Mouse (Mus musculus) gastrocnemius, postnatal 4 days (tissue): Measurements from ENCODE around the gene Ssu72. TPM values are rescaled to one million over a fixed set of nuclear protein-coding genes. Genes with fewer than 3 reads are reported as not detected.

Experiments
- DNase-seq, 2 experiments: peaks; one replicate each; pipeline ENCODE4 v3.0.0; 2021 to 2022; ENCODE audit warnings: low spot score in 2 of 2, mixed read lengths in 2 of 2
- total RNA-seq, 2 experiments: library from RNA; stranded (reverse); gene quantifications; 2 replicates each; pipeline ENCODE4 v1.2.3; 2021

The Ssu72 gene
- total RNA-seq, 2 experiments from 2014 or later, result 61.5 to 63.0 TPM

DNA sequence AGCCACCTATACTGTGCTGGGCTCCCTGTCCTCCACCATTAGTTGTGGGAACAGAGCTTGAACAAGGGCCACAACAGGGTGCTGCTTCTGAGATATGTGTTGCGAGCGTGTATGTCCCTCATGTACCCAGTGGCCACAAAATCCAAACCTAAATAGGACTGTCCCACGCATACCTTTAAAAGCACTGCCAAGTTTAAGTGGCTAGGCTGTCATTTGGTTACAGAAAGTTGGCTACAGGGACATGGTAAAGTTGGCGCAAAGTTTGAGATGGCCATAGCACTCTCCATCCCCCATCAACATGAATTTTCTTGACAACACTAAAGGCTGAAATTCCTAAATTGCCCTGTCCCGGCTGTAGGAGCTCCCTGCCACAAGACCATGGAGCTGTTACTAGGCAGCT, 40.5 kb downstream of the Ssu72 start:
- no peak for DNase-seq

DNA sequence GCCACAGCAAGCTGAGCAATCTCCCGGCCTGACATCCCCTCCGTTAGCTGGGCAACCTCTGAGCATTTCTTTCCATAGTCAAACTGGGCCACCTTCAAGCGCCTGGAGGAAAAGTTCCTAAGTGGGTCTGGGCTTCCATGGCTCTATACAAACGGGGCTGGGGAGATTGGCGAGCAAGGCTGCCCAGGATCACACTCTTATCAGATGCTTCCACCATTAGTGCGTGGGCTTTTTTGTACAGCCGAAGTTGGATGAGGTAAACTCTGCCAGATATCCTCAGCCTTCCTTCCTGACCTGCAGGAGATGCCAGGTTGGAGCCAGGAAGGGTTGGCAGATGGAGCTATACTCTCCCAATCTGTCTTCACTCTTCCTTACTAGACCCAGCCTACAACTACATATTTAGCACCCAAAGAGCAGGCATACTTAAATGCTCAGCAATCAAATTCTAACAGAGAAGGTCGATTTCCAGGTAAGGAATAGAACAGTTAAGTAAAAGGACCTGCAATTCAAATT, 41.5 kb downstream of the Ssu72 start:
- DNase-seq, result no peak

DNA sequence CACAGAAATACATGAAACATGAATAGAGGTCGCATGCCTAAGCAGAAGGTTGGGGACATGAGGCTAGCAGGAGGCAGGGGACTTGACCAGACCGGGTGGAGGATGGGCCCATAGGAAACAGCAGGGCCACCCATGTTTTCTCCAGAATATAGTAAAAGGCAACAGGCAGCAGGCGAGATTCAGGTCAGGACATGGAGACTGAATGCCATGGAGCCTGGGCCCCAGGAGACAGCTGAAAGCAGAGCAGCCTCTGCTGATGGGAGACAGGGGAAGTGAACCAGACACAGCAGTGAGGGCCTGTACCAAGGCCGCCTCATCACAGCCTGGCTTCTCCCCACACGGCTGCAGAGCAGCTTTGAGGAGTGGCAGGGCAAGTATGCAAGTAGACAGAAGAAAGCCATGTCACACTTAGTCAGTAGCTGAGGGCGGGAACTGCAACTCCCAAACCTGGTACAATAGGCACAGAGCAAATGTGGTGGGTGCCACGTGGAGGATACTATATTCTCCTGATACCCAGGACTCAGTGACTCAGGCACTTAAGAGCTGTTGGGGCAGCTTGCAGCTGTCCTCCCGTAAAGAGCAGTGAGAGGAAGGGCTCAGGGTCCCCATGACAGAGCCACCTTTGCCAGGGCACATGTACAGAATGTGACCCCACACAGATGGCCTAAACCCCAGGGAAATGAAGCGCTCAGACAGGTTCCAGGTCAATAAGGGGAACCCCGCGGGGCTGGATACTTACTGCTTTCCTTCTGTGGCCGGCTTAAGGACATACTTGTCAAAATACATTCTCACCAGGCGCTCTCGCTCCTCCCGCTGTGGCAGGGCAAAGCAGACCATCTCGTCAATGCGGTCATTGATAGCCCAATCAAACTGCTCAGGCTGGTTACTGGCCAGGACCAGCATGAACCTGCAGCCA, 42.2 kb downstream of the Ssu72 start:
- no peak for DNase-seq

DNA sequence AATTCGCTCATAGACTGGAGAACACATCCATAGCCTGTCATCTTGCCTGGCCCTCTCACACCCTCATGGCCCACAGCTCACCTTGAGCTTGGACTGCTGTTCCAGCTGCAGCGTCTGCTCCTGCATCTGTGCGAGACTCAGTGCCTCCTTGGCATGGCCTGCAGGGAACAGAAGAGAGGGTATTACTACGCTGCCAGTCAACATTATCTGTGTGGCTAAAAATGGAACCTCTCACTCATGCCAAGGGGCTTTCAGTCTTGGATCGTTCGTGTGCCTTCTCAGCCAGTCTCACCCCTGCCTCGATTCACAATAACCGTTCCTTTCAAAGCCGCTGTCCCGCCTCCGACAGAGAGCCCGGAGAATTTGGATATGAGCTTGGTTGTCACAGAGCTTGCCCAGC, 52.4 kb downstream of the Ssu72 start:
- DNase-seq, result no peak

DNA sequence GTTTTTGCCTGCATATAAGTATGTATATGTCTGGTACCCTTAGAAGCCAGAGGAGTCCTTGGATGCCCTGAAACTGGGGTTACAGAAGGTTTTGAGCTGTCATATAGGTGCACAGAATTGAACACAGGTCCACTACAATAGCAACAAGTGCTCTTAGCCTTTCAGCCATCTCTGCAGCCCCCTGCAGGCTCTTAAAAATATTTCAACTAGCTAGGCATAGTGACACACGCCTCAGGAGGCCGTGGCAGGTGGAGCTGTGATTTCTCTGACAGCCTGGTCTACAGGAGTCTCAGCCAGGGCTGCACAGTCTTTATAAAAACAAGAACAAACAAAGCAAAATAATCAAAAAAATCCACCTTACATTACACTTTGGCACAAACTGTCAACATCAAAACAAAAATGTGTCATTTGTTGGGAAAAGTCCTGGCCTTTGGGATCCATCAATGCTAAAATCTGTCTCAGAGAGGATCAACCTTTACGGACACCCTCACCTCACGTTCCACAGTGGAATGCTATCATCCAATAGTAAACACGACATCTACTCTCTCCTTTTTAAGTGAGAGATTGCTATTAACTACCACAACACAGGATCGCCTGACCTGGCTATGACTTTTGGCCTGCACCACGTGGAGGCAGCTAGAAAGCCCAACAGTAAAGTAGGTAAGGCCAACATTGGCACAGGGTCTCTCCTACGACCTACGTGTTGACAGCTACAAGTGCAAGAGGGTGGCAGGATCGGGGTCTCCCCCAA, 55.4 kb downstream of the Ssu72 start:
- DNase-seq, result no peak

DNA sequence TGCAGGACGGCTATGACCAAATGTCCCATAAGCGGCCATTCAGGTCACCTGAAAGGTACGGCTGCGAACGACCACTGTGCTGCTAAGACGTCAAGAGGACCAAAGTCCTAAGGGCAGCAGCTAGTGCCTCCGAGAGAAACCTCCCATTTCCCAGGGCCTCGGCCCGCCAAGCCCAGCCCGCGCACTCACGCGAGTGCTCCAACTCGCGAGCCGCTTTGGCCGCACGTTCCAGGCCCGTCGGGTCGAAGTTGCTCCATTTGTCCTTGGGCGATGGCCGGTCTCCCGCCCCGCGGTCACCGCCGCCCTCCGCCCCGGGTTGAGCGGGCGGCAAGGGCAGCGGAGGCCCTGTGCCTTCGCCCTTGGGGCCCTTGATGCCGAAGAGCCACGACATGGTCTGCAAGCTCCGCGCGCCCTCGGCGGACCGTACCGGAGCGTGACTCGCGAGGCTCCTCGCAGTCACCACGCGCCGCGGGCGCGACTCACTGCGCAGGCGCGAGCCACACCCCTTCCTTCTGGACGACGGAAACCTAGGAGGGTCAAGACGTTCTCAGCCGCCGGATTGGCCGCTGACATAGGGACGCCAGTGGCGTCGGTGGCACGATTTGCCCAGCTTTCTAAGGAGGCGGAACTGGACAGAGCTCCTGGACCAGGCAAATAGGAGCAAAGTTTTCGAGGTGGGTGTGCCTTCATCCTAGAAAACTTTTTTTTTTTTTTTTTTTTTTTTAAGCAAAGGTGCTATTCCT, 56.2 kb downstream of the Ssu72 start, which contains the start of gene Atad3a:
Gene Atad3a, minus strand, starts transcription at position 481 of the 743 bp plus-strand sequence.
- peak; percentile 94 to 98 for DNase-seq

DNA sequence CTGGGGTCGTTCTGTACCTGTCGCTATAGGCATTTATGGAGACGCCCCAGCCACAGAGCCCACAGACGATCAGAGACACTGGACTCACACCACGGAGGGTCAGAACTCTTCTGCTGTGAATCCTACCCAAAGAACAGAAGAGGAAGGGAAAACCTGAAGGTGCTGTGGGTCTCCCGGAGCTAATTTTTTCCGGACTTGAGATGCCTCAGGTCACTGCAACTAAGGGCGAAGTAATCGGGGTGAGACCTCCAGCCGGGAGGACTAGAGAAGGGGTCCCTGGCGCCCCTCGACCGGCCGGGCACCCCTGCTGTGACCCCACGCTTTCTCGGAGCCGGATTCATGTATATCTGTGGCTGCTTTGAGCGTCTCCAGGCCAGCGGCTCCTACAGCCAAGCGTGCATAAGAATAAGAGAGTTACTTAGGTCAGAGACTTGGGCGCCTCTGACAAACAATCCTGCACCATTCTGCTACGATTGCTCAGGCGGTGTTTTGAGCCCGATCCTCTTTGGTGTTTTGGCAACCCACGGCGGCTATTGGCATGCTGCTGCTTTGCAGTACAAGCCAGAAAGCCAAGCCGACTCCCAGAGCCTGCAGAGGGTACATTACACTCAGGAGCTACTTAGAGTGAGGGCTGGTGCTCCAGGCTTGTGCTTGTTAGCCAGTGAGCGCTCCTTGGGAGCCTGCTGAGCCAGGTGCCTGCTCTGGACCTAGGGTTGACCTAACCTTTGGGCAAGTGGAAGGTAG, 56.9 kb downstream of the Ssu72 start:
- peak in 1 of 2 experiments; percentile 18 for DNase-seq

DNA sequence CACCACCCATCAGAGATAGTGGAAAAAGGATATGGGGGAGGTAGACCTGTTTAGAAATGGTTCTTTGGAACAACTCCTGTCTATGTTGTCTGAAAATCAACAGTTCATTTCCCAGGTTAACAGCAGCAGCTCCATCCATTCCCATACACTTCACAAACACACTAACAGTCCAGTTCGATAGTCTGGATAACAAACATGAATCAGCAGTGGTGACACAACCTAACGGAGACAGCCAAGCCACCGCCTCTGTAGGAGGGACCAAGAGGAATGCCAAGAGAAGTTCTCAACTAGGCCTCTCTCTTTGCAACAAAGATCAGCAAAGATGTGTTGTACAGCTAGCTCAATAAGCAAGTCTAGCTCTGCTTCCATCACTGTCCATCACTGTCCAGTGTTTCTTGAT, 57.8 kb downstream of the Ssu72 start:
- no peak for DNase-seq

DNA sequence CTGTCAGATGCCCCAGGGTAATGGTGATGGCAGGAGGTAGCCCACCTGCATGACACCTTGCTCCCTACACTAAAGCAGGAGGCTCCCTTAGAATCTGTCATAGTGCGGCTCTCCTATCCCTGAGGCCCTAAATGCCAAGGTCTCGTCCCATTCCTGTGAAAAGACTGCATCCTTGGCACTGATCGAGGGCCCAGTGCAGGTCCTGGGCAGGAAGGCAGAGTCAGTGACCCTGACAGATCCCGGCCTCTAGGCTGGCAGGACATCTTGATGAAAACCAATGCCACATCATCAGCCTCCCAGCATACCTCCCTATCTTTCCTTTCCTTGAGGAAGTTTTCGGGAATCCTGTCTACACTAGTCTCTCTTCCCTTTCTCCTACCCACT, 64.9 kb downstream of the Ssu72 start:
- DNase-seq, result no peak

DNA sequence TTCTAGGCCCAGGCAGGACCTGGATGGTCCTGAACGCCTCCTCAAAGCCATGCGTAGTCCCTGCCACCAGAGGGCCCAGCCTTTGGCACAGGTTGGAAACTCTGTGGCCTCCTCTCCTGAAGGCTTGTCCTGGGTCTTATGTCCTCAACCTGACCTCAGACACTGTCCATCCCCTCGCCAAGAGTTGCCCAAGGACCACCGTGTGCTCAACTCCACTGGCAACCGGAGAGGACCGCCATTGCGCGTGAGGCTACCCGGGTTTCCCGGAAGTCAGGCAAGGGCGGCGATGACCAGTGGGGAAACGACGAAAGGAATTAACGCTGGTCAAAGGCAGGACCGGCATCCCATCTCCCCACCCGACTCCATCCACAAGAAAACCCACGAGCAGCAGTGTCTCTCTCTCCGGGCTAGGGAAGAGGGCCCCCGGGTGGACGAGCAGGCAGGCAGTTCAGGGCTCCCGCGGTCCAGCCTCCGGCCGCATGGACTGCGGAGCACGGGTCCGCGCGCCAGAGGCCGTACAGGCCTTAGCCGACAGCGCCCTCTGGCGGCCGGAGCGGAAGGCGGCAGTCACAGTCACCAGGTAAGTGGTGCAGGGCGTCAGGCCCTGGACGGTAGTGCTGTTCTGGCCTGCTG, 65.4 kb downstream of the Ssu72 start:
- DNase-seq, result peak; percentile 91 to 92

DNA sequence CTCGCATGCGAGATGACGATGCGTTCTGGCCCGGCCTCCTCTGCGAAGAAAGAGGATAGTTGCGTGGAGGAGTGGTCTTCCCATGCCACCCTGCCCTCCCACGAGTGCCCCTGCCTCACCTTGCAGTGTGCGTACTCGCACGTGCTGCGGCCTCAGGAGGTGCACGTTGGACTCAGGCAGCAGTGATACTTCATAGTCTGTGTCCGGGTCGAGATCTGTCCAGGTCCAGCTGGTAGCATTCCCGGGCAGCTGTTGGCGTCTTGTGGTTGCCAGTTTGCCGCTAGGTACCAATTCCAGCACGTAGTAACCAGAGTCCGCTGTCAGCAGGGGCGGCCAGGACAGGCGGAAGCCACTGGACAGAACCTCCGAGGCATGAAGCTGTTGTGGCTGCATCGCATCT, 66.0 kb downstream of the Ssu72 start:
- DNase-seq, result peak in 1 of 2 experiments; percentile 59

DNA sequence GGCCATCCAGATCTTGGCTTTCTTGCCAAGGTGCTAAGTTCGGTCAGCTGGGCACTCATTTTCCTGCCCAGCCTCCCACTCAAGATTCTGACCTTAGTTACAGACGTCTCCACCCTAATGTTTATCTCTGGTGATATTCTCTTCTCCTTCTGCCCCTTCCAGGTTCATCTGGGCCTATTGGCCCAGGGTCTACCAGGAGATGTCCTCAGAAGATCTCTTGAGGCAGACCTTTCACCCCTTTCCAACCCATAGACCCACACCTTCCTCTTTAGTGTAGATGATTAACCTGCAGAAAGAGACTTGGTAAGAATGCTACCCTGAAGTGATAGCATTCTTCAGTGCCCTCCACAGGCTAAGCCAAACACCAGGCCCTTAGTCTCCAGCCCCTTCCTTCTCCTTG, 67.1 kb downstream of the Ssu72 start:
- DNase-seq, result no peak

DNA sequence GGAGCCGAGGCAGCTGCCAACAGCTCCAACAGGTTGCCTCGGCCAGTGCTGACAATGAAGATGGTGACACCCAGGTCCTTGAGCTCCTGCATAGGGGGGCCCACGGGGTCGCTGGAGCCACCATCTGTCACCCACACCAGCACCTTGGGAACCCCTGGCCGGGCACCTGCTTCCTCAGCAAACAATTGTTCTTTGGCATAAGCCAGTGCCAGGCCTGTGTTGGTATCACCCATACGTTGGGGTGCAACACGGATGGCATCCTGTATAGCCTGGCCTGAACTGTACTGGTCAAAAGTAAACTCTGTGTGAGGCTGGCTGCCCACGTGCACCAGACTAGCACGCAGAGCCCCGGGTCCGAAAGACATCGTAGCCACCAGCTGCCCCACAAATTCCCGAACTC, 68.2 kb downstream of the Ssu72 start:
- DNase-seq, result no peak

DNA sequence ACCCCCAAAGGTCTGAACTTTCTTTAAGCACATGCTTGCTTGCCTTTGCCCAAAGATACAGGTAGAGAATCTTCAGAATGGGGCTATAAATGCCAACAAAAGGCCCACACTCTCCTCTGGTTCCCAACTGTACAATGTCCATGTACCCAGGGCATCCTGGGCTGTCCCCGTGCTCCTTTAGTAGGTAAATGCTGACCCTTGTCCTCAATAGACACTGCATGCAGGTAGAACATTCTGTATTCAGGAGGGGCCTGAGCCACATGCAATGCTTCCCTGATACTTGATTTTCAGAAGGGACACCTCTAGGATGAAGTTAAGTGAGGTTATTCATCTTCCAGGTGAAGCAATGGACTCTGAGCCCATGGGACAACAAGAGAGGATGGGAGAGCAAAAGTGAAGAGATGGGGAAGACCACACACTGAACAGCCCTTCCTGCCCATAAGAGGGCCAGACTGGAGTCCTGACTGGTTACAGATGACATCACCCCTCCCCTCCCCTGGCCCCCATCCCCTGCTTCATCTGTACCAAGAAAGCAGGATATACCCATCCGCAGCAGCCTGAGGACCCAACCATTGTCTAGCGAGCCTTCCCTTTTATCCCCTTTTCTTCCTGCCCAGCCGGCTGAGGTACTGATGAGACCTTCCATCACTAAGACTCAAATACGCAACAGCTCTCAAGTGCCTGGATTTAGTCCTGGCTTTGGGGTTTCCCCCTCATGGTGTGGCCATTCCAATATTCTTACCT, 68.9 kb downstream of the Ssu72 start:
- DNase-seq, result no peak

DNA sequence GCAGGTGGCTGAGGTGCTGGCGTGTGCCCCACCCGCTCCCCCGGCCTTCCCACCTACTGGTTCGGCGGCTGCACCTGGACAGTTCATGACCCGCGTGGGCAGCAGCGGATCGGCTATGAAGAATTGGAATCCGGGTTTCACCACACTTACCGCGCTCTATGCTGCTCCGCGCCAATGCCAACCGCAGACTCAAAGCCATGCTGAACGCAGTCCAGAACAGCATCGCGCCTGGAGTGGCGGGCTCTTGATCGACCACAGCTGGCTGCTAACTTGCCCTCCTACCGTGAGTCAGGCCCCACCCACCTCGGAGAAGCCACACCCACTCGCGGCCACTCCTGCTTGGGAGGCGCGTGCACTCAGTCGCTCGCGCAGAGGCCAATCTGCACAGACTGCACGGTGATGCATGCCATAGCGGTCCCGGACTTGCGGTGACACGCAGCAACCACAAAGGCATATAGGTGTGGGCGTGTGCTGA, 69.7 kb downstream of the Ssu72 start, which contains the start of gene Vwa1:
Gene Vwa1, minus strand, starts transcription at position 419 of the 475 bp plus-strand sequence.
- peak; percentile 78 to 90 for DNase-seq

DNA sequence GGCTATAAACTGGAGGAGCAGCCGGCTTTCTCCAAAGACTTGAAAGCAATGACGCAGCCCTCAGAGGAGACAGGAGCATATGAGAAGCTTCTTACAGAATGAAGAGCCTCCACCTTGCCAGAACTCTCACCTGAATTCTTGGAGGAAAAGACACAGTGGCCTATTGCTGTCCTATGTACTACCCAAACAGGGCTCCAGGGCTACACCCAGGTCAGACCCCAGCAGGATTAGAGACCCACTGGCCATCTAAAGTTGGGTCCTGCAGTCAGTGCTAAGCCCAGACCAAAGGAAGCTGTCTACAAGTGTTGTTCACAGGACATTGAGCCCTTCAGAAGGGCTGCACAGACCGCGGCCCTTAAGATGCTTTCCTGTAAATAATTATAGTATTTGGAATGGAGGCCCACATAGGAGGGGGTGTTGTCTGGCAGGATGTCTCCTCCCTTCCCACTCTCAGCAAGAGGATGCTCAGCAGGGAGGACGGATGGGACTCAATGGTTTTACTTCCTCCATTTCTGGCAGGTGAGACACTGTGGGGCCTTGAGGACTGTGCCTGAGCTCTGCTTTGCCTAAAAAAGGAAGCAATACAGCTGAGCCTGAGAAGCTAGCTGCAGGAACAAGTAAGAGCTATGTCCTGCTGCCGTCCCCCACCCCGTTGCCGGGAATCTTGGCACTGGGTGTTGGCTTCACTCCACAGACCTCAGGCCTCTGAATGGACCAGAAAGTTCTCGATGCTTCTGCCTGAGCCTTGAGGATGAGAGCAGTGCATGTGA, 70.6 kb downstream of the Ssu72 start:
- DNase-seq, result peak in 1 of 2 experiments; percentile 73

DNA sequence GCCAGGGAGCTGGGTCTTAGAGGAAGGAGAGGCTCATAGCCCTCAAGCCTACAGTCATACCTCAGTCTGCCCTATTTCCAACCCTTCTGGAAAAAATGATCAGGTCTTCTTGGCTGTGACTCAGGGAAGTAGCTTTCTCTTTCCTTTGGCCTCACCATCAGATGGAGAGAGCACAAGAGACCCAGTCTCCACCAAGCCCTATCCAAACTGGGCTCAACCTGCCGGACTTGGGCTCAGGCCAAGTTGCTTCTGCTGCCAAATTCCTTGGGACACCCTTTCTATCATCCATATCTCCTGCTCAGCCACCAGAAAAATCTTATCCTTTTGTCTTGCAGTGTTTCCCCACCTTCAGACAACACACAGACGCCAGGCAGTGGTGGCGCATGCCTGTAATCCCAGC, 71.3 kb downstream of the Ssu72 start:
- DNase-seq, result no peak

DNA sequence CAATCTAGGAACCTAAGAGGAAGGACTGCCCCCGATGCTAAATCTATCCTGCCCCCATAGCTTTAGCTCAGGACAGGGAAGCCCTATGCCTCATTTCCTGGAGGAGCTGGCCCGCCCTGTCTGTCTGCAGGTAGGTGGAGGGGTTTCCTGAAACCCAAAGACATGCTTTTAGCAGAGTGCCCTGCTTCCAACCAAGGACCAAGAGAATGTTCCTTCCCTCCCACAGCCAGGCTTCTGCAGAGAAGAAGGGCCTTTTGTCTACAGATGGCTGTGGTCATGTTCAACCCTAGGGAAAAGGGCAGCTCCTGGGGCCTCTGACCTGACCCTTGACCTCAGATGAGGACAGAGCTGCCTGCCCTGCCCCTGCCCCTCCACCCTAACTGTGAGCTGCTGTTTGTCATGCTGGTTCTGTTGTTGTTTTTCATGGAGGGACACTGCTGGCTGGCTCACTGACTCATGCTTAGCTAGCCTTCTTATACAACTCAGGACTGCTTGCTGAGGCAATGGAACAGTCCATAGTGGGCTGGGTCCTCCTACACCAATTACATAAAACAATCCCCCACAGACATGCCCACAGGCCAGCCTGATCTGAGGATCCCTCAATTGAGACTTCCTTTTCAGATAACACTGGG, 72.2 kb downstream of the Ssu72 start:
- DNase-seq, result no peak
